Mouse (Mus musculus) CH12.LX (cell line): ENCODE data around the gene Col4a2. TPM values are rescaled to one million over a fixed set of nuclear protein-coding genes. Genes with fewer than 3 reads are reported as not detected.

Experiments
- DNase-seq: peaks from one replicate; pipeline ENCODE4 v3.0.0-alpha.2; 2013; ENCODE audit errors: extremely low read depth
- H3K27ac ChIP-seq: 2 replicates; pipeline ENCODE4 v1.5.1; 2012; ENCODE audit warnings: low read depth, mild to moderate bottlenecking, control low read depth, moderate library complexity; ENCODE audit not compliant: insufficient read depth
- H3K27me3 ChIP-seq: replicated peaks from 2 replicates; pipeline ENCODE3; 2012; ENCODE audit warnings: inconsistent platforms
- H3K36me3 ChIP-seq, 2 experiments: replicated peaks in 1 of 2; 2 replicates each; pipeline versions ENCODE3 to v1.6.1; 2012; ENCODE audit warnings: inconsistent platforms in 1 of 2, low read length in 1 of 2, mild to moderate bottlenecking in 1 of 2, mixed read lengths in 1 of 2, moderate library complexity in 1 of 2; ENCODE audit not compliant: control insufficient read depth in 1 of 2, insufficient read depth in 1 of 2
- H3K4me1 ChIP-seq, 2 experiments: 2 replicates each; pipeline ENCODE4 v1.6.1; 2012; ENCODE audit warnings: inconsistent platforms in 1 of 2, moderate library complexity in 1 of 2; ENCODE audit not compliant: insufficient read depth in 2 of 2, control insufficient read depth in 1 of 2
- H3K4me2 ChIP-seq: 2 replicates; pipeline ENCODE4 v1.6.1; 2012; ENCODE audit warnings: low read depth, mild to moderate bottlenecking, control low read depth; ENCODE audit not compliant: poor library complexity, insufficient read depth, severe bottlenecking
- H3K4me3 ChIP-seq, 3 experiments: fragments of 150-350 bp in 1 of 3; sonication (generic) in 1 of 3; replicated peaks in 1 of 3; 2 replicates each; pipeline versions ENCODE3 to v1.5.1; 2011 to 2012; ENCODE audit warnings: low read depth in 2 of 3, low read length in 2 of 3, mild to moderate bottlenecking in 2 of 3, moderate library complexity in 2 of 3, control low read depth in 1 of 3, improper control_type of control experiment in 1 of 3, inconsistent platforms in 1 of 3, mixed read lengths in 1 of 3; ENCODE audit not compliant: poor library complexity in 1 of 3
- H3K79me2 ChIP-seq: replicated peaks from 2 replicates; pipeline ENCODE4 v1.6.1; 2012; ENCODE audit warnings: mild to moderate bottlenecking, moderate library complexity; ENCODE audit not compliant: control insufficient read depth, poor library complexity, insufficient read depth, severe bottlenecking; ENCODE audit errors: extremely low read depth
- H3K9ac ChIP-seq: 2 replicates; pipeline ENCODE4 v1.6.1; 2012; ENCODE audit warnings: low read depth, mild to moderate bottlenecking, control low read depth, moderate library complexity; ENCODE audit not compliant: insufficient read depth
- H3K9me3 ChIP-seq: replicated peaks from 2 replicates; pipeline ENCODE3; 2012; ENCODE audit warnings: low read length, inconsistent platforms, mixed read lengths
- BHLHE40 ChIP-seq: IDR thresholded peaks from 2 replicates; pipeline ENCODE4 v1.6.1; 2011; ENCODE audit warnings: mild to moderate bottlenecking, low read depth, low read length, improper control_type of control experiment
- E2F4 ChIP-seq: IDR thresholded peaks from 2 replicates; pipeline ENCODE4 v1.6.1; 2011; ENCODE audit warnings: low read depth, low read length, improper control_type of control experiment; ENCODE audit not compliant: insufficient replicate concordance
- ELF1 ChIP-seq: IDR thresholded peaks from 2 replicates; pipeline ENCODE4 v1.6.1; 2014; ENCODE audit warnings: low read depth, mild to moderate bottlenecking, inconsistent platforms, low read length, improper control_type of control experiment
- EP300 ChIP-seq: IDR thresholded peaks from 2 replicates; pipeline ENCODE4 v1.6.1; 2011; ENCODE audit warnings: low read length, improper control_type of control experiment
- GABPA ChIP-seq: IDR thresholded peaks from 2 replicates; pipeline ENCODE4 v1.6.1; 2012; ENCODE audit warnings: low read depth, low read length, improper control_type of control experiment, inconsistent platforms; ENCODE audit not compliant: insufficient replicate concordance
- HCFC1 ChIP-seq: IDR thresholded peaks from 2 replicates; pipeline ENCODE4 v1.6.1; 2012; ENCODE audit warnings: low read depth, mild to moderate bottlenecking, inconsistent platforms, low read length, improper control_type of control experiment
- JUN ChIP-seq: IDR thresholded peaks from 2 replicates; pipeline ENCODE4 v1.6.1; 2011; ENCODE audit warnings: low read depth, mild to moderate bottlenecking, low read length, improper control_type of control experiment, moderate library complexity; ENCODE audit not compliant: insufficient read depth
- JUND ChIP-seq: conservative IDR thresholded peaks from 2 replicates; pipeline ENCODE4 v1.6.1; 2011; ENCODE audit warnings: low read depth, low read length, improper control_type of control experiment
- KAT2A ChIP-seq: IDR thresholded peaks from 2 replicates; pipeline ENCODE4 v1.6.1; 2012; ENCODE audit warnings: low read length, improper control_type of control experiment, inconsistent platforms; ENCODE audit not compliant: insufficient replicate concordance
- MAX ChIP-seq: IDR thresholded peaks from 2 replicates; pipeline ENCODE4 v1.6.1; 2011; ENCODE audit warnings: low read length, improper control_type of control experiment
- MEF2A ChIP-seq: IDR thresholded peaks from 2 replicates; pipeline ENCODE4 v1.6.1; 2014; ENCODE audit warnings: low read depth, mild to moderate bottlenecking, inconsistent platforms, low read length, improper control_type of control experiment, borderline replicate concordance
- MXI1 ChIP-seq: IDR thresholded peaks from 2 replicates; pipeline ENCODE4 v1.6.1; 2011; ENCODE audit warnings: mild to moderate bottlenecking, low read depth, low read length, improper control_type of control experiment
- MYC ChIP-seq: IDR thresholded peaks from 2 replicates; pipeline ENCODE4 v1.6.1; 2011; ENCODE audit warnings: low read depth, mild to moderate bottlenecking, improper control_type of control experiment, low read length
- NELFE ChIP-seq: IDR thresholded peaks from 2 replicates; pipeline ENCODE4 v1.6.1; 2011; ENCODE audit warnings: low read depth, low read length, improper control_type of control experiment
- NRF1 ChIP-seq: IDR thresholded peaks from 2 replicates; pipeline ENCODE4 v1.6.1; 2014; ENCODE audit warnings: low read depth, mild to moderate bottlenecking, inconsistent platforms, low read length, improper control_type of control experiment, moderate library complexity
- PAX5 ChIP-seq: IDR thresholded peaks from 2 replicates; pipeline ENCODE4 v1.6.1; 2012; ENCODE audit warnings: low read length, inconsistent platforms, mixed read lengths
- POLR2A ChIP-seq: IDR thresholded peaks from 2 replicates; pipeline ENCODE4 v1.6.1; 2011; ENCODE audit warnings: low read depth, mild to moderate bottlenecking, improper control_type of control experiment, low read length
- POLR2AphosphoS2 ChIP-seq: IDR thresholded peaks from 2 replicates; pipeline ENCODE4 v1.6.1; 2011; ENCODE audit warnings: low read depth, low read length, improper control_type of control experiment
- SIN3A ChIP-seq: IDR thresholded peaks from 2 replicates; pipeline ENCODE4 v1.6.1; 2012; ENCODE audit warnings: low read length, improper control_type of control experiment, inconsistent platforms
- SMC3 ChIP-seq: IDR thresholded peaks from 2 replicates; pipeline ENCODE4 v1.6.1; 2011; ENCODE audit warnings: low read depth, low read length, improper control_type of control experiment
- TCF12 ChIP-seq: IDR thresholded peaks from 2 replicates; pipeline ENCODE4 v1.6.1; 2014; ENCODE audit warnings: low read depth, mild to moderate bottlenecking, inconsistent platforms, low read length, improper control_type of control experiment
- UBTF ChIP-seq: IDR thresholded peaks from 2 replicates; pipeline ENCODE4 v1.6.1; 2012; ENCODE audit warnings: low read depth, mild to moderate bottlenecking, inconsistent platforms, low read length, improper control_type of control experiment, moderate library complexity
- USF1 ChIP-seq: IDR thresholded peaks from 2 replicates; pipeline ENCODE4 v1.6.1; 2014; ENCODE audit warnings: low read depth, mild to moderate bottlenecking, inconsistent platforms, low read length, improper control_type of control experiment
- USF2 ChIP-seq: conservative IDR thresholded peaks from 2 replicates; pipeline ENCODE4 v1.6.1; 2011; ENCODE audit warnings: low read depth, low read length, improper control_type of control experiment
- ZC3H11A ChIP-seq: IDR thresholded peaks from 2 replicates; pipeline ENCODE4 v1.6.1; 2012; ENCODE audit warnings: low read depth, mild to moderate bottlenecking, inconsistent platforms, low read length, improper control_type of control experiment
- ZMIZ1 ChIP-seq: IDR thresholded peaks from 2 replicates; pipeline ENCODE4 v1.6.1; 2012; ENCODE audit warnings: low read depth, mild to moderate bottlenecking, inconsistent platforms, low read length, improper control_type of control experiment
- dilution Hi-C: fragments of 300-500 bp; cut with MboI; formaldehyde crosslinking; loops from 2 replicates; pipeline ENCODE4 v1.14.3; 2020; ENCODE audit warnings: low sequenced_read_pairs; ENCODE audit not compliant: extremely low pct_unique_long_range_greater_than_20kb, extremely low pct_ligation_motif_present
- in situ Hi-C: fragments of 300-500 bp; cut with MboI; formaldehyde crosslinking; loops from 3 replicates; pipeline ENCODE4 v1.14.3; 2019; ENCODE audit warnings: low sequenced_read_pairs, low pct_ligation_motif_present, low pct_unique_long_range_greater_than_20kb, mixed read lengths
- polyA plus RNA-seq: library from polyadenylated mRNA; unstranded; fragments of >175 nt; gene quantifications from 2 replicates; pipeline ENCODE4 v1.2.1, GENCODE M21; 2012; ENCODE audit warnings: low read depth; ENCODE audit not compliant: insufficient read length
- total RNA-seq, 2 experiments: library from RNA; depleted of rRNA; stranded (reverse); fragments of 300-350 nt in 1 of 2; fragments of >200 nt in 1 of 2; gene quantifications; 2 replicates each; pipeline ENCODE4 v1.2.3; 2012 to 2014

The Col4a2 gene
- total and polyA plus RNA-seq, 3 experiments: 0.04 to 0.07 TPM; not detected in 1

GRCm38 (mm10) chr8:11477178-11477553, 164.6 kb downstream of the Col4a2 start:
- no peak for TF ChIP-seq KAT2A
- no peak for TF ChIP-seq POLR2A
- TF ChIP-seq TCF12: no peak
- TF ChIP-seq UBTF: no peak
- no peak for TF ChIP-seq SIN3A
- TF ChIP-seq GABPA: no peak
- TF ChIP-seq NRF1: no peak
- no peak for TF ChIP-seq JUND
- TF ChIP-seq SMC3: no peak
- TF ChIP-seq POLR2AphosphoS2: no peak
- TF ChIP-seq MAX: no peak
- no peak for TF ChIP-seq EP300
- TF ChIP-seq BHLHE40: no peak
- no peak for TF ChIP-seq ELF1
- TF ChIP-seq, all 38 proteins: peak for 0
- peaks cover 16 to 31% of the 10 kb centered on the region in 2 experiments for H3K4me1 ChIP-seq
- peaks cover 0 to 10% of the 10 kb centered on the region in 2 experiments for H3K36me3 ChIP-seq
- peaks cover 15% of the 10 kb centered on the region; the same call in 1 of the 2 replicates for H3K79me2 ChIP-seq
- peak overlapping the region; percentile 89 for H3K4me2 ChIP-seq
- DNase-seq: no peak
- H3K27ac ChIP-seq: peak overlapping the region; percentile 15; the same call in 1 of the 2 replicates
- H3K9ac ChIP-seq: peak overlapping the region; percentile 76; the same call in 1 of the 2 replicates
- peaks cover 34% of the 10 kb centered on the region for H3K27me3 ChIP-seq
- dilution Hi-C loops (no loop called here), in situ Hi-C loops (no loop called here)
- H3K9me3 ChIP-seq: no peaks in the 10 kb centered on the region
- peak overlapping the region; percentile 68 to 80 (median 71) for H3K4me3 ChIP-seq

- H3K79me2 ChIP-seq: peaks cover 15% of the 10 kb centered on the region; the same call in 1 of the 2 replicates
- H3K9ac ChIP-seq: peak within 1 kb of the TSS; percentile 76
- DNase-seq: peak; percentile 61
- dilution Hi-C loops (no loop called here), in situ Hi-C loops (no loop called here)
- TF ChIP-seq TCF12 (peak; percentile 58), POLR2A (peak; percentile 63), ELF1 (peak; percentile 56), UBTF (0 out of 2 replicates have a peak, but pooled peaks have one; percentile 60), MAX (peak; percentile 83), ZMIZ1 (no peak), MYC (no peak), HCFC1 (no peak; the same call in 1 of the 2 replicates), JUN (no peak), KAT2A (no peak), BHLHE40 (peak; percentile 97), NRF1 (0 out of 2 replicates have a peak, but pooled peaks have one; percentile 31), USF1 (peak; percentile 77), USF2 (peak; percentile 71), NELFE (peak; percentile 62; the same call in 1 of the 2 replicates), ZC3H11A (no peak), MEF2A (0 out of 2 replicates have a peak, but pooled peaks have one; percentile 43), E2F4 (no peak), PAX5 (no peak), SIN3A (peak; percentile 69), MXI1 (peak; percentile 95)
- H3K4me2 ChIP-seq: peak within 1 kb of the TSS; percentile 89
- H3K9me3 ChIP-seq: no peaks in the 10 kb centered on the region
- peaks cover 37% of the 10 kb centered on the region for H3K27me3 ChIP-seq
- no peak within 1 kb of the TSS for H3K27ac ChIP-seq
- peak within 1 kb of the TSS; percentile 68 to 80 (median 71) for H3K4me3 ChIP-seq
- peaks cover 0 to 9% of the 10 kb centered on the region in 2 experiments for H3K36me3 ChIP-seq
- H3K4me1 ChIP-seq: peaks cover 14 to 36% of the 10 kb centered on the region in 2 experiments
Measured at GRCm38 (mm10) chr8:11477811-11478761, 165.5 kb downstream of the Col4a2 start, which contains the start of gene Rab20. TSS of gene Rab20 (minus strand) at chr8:11478710.
